Comparison of ENCODE assay signal across 21 mouse cellular contexts in genomic region chr4:46164027-46164426, GRCm38 (mm10). TPM values are rescaled to one million over a fixed set of nuclear protein-coding genes. Genes with fewer than 3 reads are reported as not detected.
DNase-seq lines count a peak whose midpoint lies in the region; ATAC-seq and TF ChIP-seq lines count a peak whose summit lies in the region.
"Had no signal": no experiment of that assay in that cellular context is flagged by ENCODE, and none has a peak within 500 bp of the region (broad histone marks: within the 10 kb centered on the region; RNA-seq: fewer than 3 reads in every experiment).

No protein-coding gene starts in this region.

- no peaks in the 10 kb centered on the region for H3K9me3 ChIP-seq in liver, postnatal 0 days (ENCODE audit: low read length)
- H3K9me3 ChIP-seq in liver, embryonic 11.5 days (ENCODE audit: control insufficient read depth, low read length): no peaks in the 10 kb centered on the region
- H3K9me3 ChIP-seq in intestine, postnatal 0 days (ENCODE audit: control insufficient read depth): no peaks in the 10 kb centered on the region
- H3K9me3 ChIP-seq: embryonic facial prominence, embryonic 15.5 days; heart, embryonic 15.5 days; limb, embryonic 15.5 days; liver, embryonic 15.5 days had no signal

- H3K4me1 ChIP-seq in liver, postnatal 0 days (ENCODE audit: insufficient read depth): no peaks in the 10 kb centered on the region
- no peaks in the 10 kb centered on the region for H3K4me1 ChIP-seq in liver, embryonic 11.5 days (replicated peaks; ENCODE audit: control insufficient read depth, insufficient read depth, low read length)
- H3K4me1 ChIP-seq in bone marrow, adult 2 months (ENCODE audit: control insufficient read depth, insufficient read depth, low read length): peaks cover 1% of the 10 kb centered on the region; the same call in 1 of the 2 replicates
- no peaks in the 10 kb centered on the region; the same call in 1 of the 2 replicates for H3K4me1 ChIP-seq in intestine, postnatal 0 days (replicated peaks; ENCODE audit: control insufficient read depth, insufficient read depth, low read length)
- H3K4me1 ChIP-seq: embryonic facial prominence, embryonic 15.5 days; heart, embryonic 15.5 days; limb, embryonic 15.5 days; liver, embryonic 15.5 days had no signal

- peaks cover 70% of the 10 kb centered on the region for H3K36me3 ChIP-seq in liver, postnatal 0 days (replicated peaks; ENCODE audit: insufficient read depth, low read length)
- H3K36me3 ChIP-seq in liver, embryonic 11.5 days (ENCODE audit: control insufficient read depth, insufficient read depth, low read length): peaks cover 32% of the 10 kb centered on the region
- peaks cover 44% of the 10 kb centered on the region for H3K36me3 ChIP-seq in intestine, postnatal 0 days (ENCODE audit: control insufficient read depth, insufficient read depth)

- no peak overlapping the region for H3K9ac ChIP-seq in liver, postnatal 0 days (replicated peaks)
- H3K9ac ChIP-seq in liver, embryonic 11.5 days (ENCODE audit: low read depth, low read length): no peak overlapping the region
- H3K9ac ChIP-seq in intestine, postnatal 0 days (ENCODE audit: low read depth, low read length): no peak overlapping the region
- H3K9ac ChIP-seq: embryonic facial prominence, embryonic 15.5 days; heart, embryonic 15.5 days; hindbrain, embryonic 14.5 days; limb, embryonic 15.5 days; liver, embryonic 15.5 days had no signal

- 52% methylated on average over 2 of the region's 2 CpGs for WGBS in liver, postnatal 0 days (ENCODE audit: insufficient replicate concordance)
- WGBS in liver, embryonic 11.5 days: 80% methylated on average over 2 of the region's 2 CpGs
- WGBS in bone marrow, adult 2 months: 29% methylated on average over 2 of the region's 2 CpGs
- 37% methylated on average over 2 of the region's 2 CpGs for WGBS in intestine, postnatal 0 days

- TF ChIP-seq POLR2A in bone marrow, adult 2 months (IDR thresholded peaks at IDR 0.05; ENCODE audit: borderline replicate concordance, control insufficient read depth, low read depth, low read length): no peak

- peak overlapping the region; percentile 48 for H3K27ac ChIP-seq in liver, postnatal 0 days (ENCODE audit: low read depth)
- no peak overlapping the region for H3K27ac ChIP-seq in liver, embryonic 11.5 days (ENCODE audit: low read depth, low read length)
- H3K27ac ChIP-seq in bone marrow, adult 2 months (ENCODE audit: control insufficient read depth, insufficient read depth, low read depth, low read length, poor library complexity): peak overlapping the region; percentile 77; the same call in 1 of the 2 replicates
- H3K27ac ChIP-seq in intestine, postnatal 0 days (ENCODE audit: low read depth, low read length): peak overlapping the region; percentile 73
- H3K27ac ChIP-seq: embryonic facial prominence, embryonic 15.5 days; gastrocnemius, adult 2 months; heart, embryonic 15.5 days; hindbrain, embryonic 14.5 days; limb, embryonic 15.5 days; liver, embryonic 15.5 days; macrophage had no signal

- ATAC-seq in liver, postnatal 0 days: 0 out of 2 replicates have a peak, but pooled peaks have one; percentile 13
- no peak for ATAC-seq in liver, embryonic 11.5 days (replicated peaks; ENCODE audit: low FRiP score)
- ATAC-seq in intestine, postnatal 0 days: peak; percentile 78
- ATAC-seq: forebrain, embryonic 14.5 days; inflammation-experienced regulatory T-cells, adult 6 months had no signal

- H3K27me3 ChIP-seq in liver, postnatal 0 days (ENCODE audit: insufficient read depth, low read length): no peaks in the 10 kb centered on the region
- H3K27me3 ChIP-seq in liver, embryonic 11.5 days (replicated peaks; ENCODE audit: control insufficient read depth, insufficient read depth, low read length): no peaks in the 10 kb centered on the region
- no peaks in the 10 kb centered on the region for H3K27me3 ChIP-seq in intestine, postnatal 0 days (replicated peaks; ENCODE audit: control insufficient read depth, insufficient read depth, low read length)
- H3K27me3 ChIP-seq: embryonic facial prominence, embryonic 15.5 days; heart, embryonic 15.5 days; limb, embryonic 15.5 days; liver, embryonic 15.5 days had no signal

- H3K4me3 ChIP-seq in liver, postnatal 0 days (ENCODE audit: low read depth, low read length): no peak overlapping the region
- H3K4me3 ChIP-seq in liver, embryonic 11.5 days (ENCODE audit: low read depth, low read length): no peak overlapping the region
- no peak overlapping the region for H3K4me3 ChIP-seq in bone marrow, adult 2 months (replicated peaks; ENCODE audit: control insufficient read depth, low read depth, low read length)
- no peak overlapping the region for H3K4me3 ChIP-seq in intestine, postnatal 0 days (ENCODE audit: low read depth, low read length)
- H3K4me3 ChIP-seq: embryonic facial prominence, embryonic 15.5 days; gastrocnemius, adult 2 months; heart, embryonic 15.5 days; limb, embryonic 15.5 days; liver, embryonic 15.5 days had no signal

- DNase-seq in liver, postnatal 0 days: peak; percentile 27
- DNase-seq in liver, embryonic 11.5 days (ENCODE audit: low spot score): no peak
- DNase-seq in right cerebral cortex, postnatal 25 days: no peak
- no peak for DNase-seq in lung, postnatal 25 days (ENCODE audit: low spot score)
- no peak for DNase-seq in spleen, adult 12 weeks (ENCODE audit: low spot score)
- DNase-seq: adrenal gland, postnatal 14 days; cerebellum, postnatal 14 days; gastrocnemius, adult 2 months; heart, postnatal 36 days; thymus, postnatal 36 days had no signal

- TF ChIP-seq CTCF in liver, postnatal 0 days (IDR thresholded peaks at IDR 0.05; ENCODE audit: low read depth): no peak
- TF ChIP-seq CTCF in bone marrow, adult 2 months (IDR thresholded peaks at IDR 0.05; ENCODE audit: control insufficient read depth, insufficient read depth, low read length): no peak
- no peak for TF ChIP-seq CTCF in intestine, postnatal 0 days (IDR thresholded peaks at IDR 0.05; ENCODE audit: low read depth)

- no peak for TF ChIP-seq EP300 in liver, postnatal 0 days (IDR thresholded peaks at IDR 0.05; ENCODE audit: low read depth)

- H3K4me2 ChIP-seq in liver, postnatal 0 days (ENCODE audit: low read depth, low read length): no peak overlapping the region
- H3K4me2 ChIP-seq in liver, embryonic 11.5 days: no peak overlapping the region
- H3K4me2 ChIP-seq in intestine, postnatal 0 days (replicated peaks; ENCODE audit: low read depth): peak overlapping the region; percentile 35; the same call in 1 of the 2 replicates
- H3K4me2 ChIP-seq: embryonic facial prominence, embryonic 15.5 days; heart, embryonic 15.5 days; hindbrain, embryonic 14.5 days; limb, embryonic 15.5 days; liver, embryonic 15.5 days; midbrain, embryonic 11.5 days had no signal

RNA-seq across cellular contexts. Expression of gene Tstd2, which starts 25.5 kb away (rescaled TPM):
- polyA plus RNA-seq in liver, postnatal 0 days (2015; fragmentation: Nextera tagmentation; extraction: Ambion mirVana): 6.6 and 8.3 TPM in 2 replicates
- polyA plus RNA-seq in liver, embryonic 11.5 days (2014; fragmentation: Nextera tagmentation; extraction: Ambion mirVana): 30.8 TPM in 2 replicates
- 8.3 and 12.6 TPM in 2 replicates for polyA plus RNA-seq in bone marrow, adult 2 months (2011; ENCODE audit: insufficient read depth, insufficient read length, low replicate concordance, missing spikeins)
- 10.4 and 13.9 TPM in 2 replicates for polyA plus RNA-seq in intestine, postnatal 0 days (2015; fragmentation: Nextera tagmentation; extraction: Ambion mirVana)

RNA-seq across cellular contexts. Expression of gene Ncbp1, which starts 25.6 kb away (rescaled TPM):
- 18.2 and 19.6 TPM in 2 replicates for polyA plus RNA-seq in liver, postnatal 0 days (2015; fragmentation: Nextera tagmentation; extraction: Ambion mirVana)
- 97.9 and 110 TPM in 2 replicates for polyA plus RNA-seq in liver, embryonic 11.5 days (2014; fragmentation: Nextera tagmentation; extraction: Ambion mirVana)
- 39.9 and 40.9 TPM in 2 replicates for polyA plus RNA-seq in bone marrow, adult 2 months (2011; ENCODE audit: insufficient read depth, insufficient read length, low replicate concordance, missing spikeins)
- polyA plus RNA-seq in intestine, postnatal 0 days (2015; fragmentation: Nextera tagmentation; extraction: Ambion mirVana): 21.1 and 21.7 TPM in 2 replicates

RNA-seq across cellular contexts. Expression of gene Xpa, which starts 32.1 kb away (rescaled TPM):
- 15.3 and 16.2 TPM in 2 replicates for polyA plus RNA-seq in liver, postnatal 0 days (2015; fragmentation: Nextera tagmentation; extraction: Ambion mirVana)
- polyA plus RNA-seq in liver, embryonic 11.5 days (2014; fragmentation: Nextera tagmentation; extraction: Ambion mirVana): 15.3 and 18.9 TPM in 2 replicates
- polyA plus RNA-seq in bone marrow, adult 2 months (2011; ENCODE audit: insufficient read depth, insufficient read length, low replicate concordance, missing spikeins): 25.2 and 49.3 TPM in 2 replicates
- 29.0 and 29.1 TPM in 2 replicates for polyA plus RNA-seq in intestine, postnatal 0 days (2015; fragmentation: Nextera tagmentation; extraction: Ambion mirVana)
